Mouse (Mus musculus) telencephalon, adult 2 months (tissue): ENCODE measurements around the gene Mt2.

Experiments
- DNase-seq: peaks from one replicate; pipeline ENCODE4 v3.0.0-alpha.2; 2011; ENCODE audit warnings: low read depth, low spot score

Mt2 gene

GRCm38 (mm10) chr8:94199202-94199869 lies 26.9 kb downstream of the Mt2 start:
- DNase-seq: peak; percentile 76

DNA sequence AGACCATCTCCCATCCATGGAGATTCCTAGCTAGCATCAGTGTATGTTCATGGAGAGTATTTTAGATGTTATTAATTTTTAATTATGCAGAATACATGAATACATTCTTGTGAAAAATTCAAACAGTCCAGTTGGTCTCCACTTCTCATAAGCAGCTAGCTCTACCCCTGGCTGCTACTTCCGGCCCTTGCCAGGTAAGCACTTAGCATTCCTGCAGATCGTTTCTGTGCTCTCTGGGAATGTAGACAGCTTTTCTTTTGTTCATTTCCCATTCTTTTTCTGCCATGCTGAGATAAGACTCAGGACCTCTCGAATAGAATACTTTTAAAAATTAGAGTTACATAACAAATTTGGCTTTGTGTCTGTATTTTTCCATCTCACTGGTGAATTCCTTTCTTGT lies 31.6 kb downstream of the Mt2 start:
- DNase-seq: no peak

DNA sequence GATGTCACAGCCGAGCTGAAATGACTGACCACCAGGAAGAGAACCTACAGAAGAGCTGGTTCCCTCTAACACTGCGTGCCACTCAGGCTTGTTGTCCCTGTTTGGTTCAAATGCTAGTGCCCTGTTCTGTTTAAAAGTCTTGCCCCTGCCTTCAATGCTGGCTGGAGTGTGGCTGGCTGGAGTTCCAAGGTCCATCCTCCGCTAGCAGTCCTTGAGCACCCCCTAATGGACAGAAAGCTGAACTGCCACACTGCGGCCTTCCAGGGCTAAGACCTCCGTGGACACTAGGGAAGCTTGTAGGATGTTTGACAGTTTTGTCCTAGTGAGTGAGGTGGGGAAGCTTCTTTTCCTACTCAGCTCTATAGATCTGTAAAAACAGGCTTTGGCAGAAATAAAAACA lies 33.3 kb downstream of the Mt2 start:
- no peak for DNase-seq

DNA sequence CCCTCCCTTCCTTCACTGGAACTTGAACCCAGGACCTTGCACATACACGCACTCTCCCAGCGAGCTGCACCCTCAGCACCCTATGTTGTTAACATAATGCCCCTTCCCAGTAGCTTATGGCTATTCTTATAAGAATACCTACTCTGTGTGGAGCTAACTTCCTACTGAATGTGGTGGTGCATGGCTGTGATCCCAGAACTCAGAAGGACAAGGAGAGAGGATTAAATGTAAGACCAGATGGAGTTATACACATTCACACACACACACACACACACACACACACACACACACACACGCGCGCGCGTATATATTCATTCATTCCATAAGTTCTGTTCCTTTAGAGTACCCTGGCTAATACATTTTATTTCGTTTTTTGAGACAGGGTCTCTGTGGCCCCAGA lies 33.8 kb downstream of the Mt2 start:
- no peak for DNase-seq

GRCm38 (mm10) chr8:94207491-94207890 lies 35.0 kb downstream of the Mt2 start:
- no peak for DNase-seq

DNA sequence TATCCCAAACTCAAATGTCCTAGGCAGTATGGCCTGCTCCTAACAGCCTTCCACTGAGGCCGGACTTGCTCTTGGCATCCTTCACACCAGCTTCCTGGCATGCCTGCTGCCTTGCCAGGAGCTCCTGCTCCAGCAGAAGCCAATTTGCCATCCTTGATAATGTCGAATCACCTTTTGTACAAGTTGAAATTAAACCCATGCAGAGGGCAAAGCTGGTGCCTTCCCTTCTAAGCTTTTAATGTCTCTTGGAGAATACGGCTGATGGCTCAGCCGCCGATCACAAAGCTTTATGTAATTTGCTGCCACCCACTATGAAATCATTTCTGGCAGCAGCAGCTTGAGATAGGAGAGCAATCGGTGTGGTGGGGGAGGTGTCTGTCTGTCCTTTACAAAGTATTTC lies 37.2 kb downstream of the Mt2 start:
- DNase-seq: peak; percentile 87

GRCm38 (mm10) chr8:94210225-94210624 lies 37.8 kb downstream of the Mt2 start:
- DNase-seq: peak; percentile 74

DNA sequence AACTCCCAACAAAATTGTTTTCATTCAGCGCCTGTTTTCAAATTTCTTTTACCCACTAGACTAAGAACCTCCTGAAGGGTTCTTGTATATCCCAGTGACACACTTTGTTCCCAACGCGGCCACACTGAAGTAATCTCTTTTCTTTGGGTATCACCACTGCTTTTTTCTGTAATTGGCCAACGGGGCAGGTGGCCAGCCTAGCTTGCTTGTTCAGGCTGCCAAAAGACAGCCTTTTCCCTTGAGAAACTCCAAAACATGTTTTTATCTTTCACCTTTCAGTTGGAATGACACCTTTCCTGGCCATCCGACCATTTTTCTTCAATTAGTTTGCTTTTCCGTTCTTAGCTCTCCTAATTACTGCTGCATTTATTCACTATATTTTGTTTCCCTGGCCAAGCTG lies 41.4 kb downstream of the Mt2 start:
- no peak for DNase-seq

- peak; percentile 97 for DNase-seq
Measured at GRCm38 (mm10) chr8:94214252-94215173, 42.0 kb downstream of the Mt2 start, which contains the start of gene Nup93. Nup93 (plus strand) TSS chr8:94214564.
